Mouse (Mus musculus): ENCODE data around the gene Ranbp1. TPM values are rescaled to one million over a fixed set of nuclear protein-coding genes. Genes with fewer than 3 reads are reported as not detected.

Gene Ranbp1
- total and polyA plus RNA-seq, 3 experiments, result 431 to 1,262 (median 543) TPM

DNA sequence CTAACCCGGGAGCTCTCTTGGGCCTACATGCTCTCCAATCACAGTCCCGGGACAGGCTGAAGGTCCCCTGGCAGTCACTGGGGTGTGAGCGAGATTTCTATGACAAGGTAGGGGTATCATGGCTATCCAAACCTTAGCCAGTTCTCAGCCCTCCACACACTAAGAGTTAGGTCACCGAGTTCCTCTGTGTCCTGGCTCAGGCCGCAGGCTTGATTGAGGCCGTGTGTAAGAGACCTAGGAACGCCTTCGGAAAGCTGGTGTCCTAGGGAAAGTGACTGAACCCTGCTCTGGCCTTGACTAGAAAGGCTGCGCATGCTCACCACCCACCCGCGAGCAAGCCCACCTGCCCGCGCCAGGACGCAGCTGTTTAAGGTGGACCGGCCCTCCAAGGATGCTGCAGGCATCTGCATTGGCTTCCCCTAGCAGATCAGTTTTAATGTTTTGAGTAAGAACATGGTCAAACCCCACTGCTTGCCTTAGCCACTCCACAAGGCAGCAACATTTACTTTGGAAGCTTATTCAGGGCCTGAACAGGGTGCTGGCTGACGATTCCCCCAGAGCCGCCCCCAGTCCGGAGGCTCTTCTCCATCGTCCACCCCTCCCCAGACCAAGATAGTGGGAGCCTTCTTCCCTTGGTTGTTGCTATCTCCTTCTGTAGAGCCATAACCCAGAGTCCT, 13.0 kb downstream of the Ranbp1 start:
- Histone ChIP-seq H3K4me3 (ENCODE audit: low read depth, low read length) (peak overlapping the region; percentile 66; the same call in 1 of the 2 replicates), H3K36me3 (replicated peaks) (peaks cover 51% of the 10 kb centered on the region), H3K9me3 (replicated peaks) (no peaks in the 10 kb centered on the region), H3K4me1 (ENCODE audit: insufficient read depth, low read depth, low read length) (peaks cover 25% of the 10 kb centered on the region), H3K27me3 (ENCODE audit: insufficient read depth, low read length) (peaks cover 45% of the 10 kb centered on the region)
- TF ChIP-seq GATA2 (IDR thresholded peaks at IDR 0.05; ENCODE audit: borderline replicate concordance, low read depth, low read length), result no peak
- no peak for TF ChIP-seq GATA1 (IDR thresholded peaks at IDR 0.05; ENCODE audit: borderline replicate concordance, low read length)
- no peak for TF ChIP-seq TAL1 (conservative IDR thresholded peaks at IDR 0.05; ENCODE audit: low read depth, low read length)
- TF ChIP-seq CTCF (IDR thresholded peaks at IDR 0.05; ENCODE audit: low read depth, low read length), result no peak
- no peak for TF ChIP-seq POLR2AphosphoS5 (IDR thresholded peaks at IDR 0.05; ENCODE audit: insufficient replicate concordance, low read depth, low read length)
- DNase-seq (ENCODE audit: low spot score) (no peak), ATAC-seq (ENCODE audit: extremely low read depth, insufficient number of reproducible peaks, low FRiP score, poor library complexity, severe bottlenecking) (no peak)

DNA sequence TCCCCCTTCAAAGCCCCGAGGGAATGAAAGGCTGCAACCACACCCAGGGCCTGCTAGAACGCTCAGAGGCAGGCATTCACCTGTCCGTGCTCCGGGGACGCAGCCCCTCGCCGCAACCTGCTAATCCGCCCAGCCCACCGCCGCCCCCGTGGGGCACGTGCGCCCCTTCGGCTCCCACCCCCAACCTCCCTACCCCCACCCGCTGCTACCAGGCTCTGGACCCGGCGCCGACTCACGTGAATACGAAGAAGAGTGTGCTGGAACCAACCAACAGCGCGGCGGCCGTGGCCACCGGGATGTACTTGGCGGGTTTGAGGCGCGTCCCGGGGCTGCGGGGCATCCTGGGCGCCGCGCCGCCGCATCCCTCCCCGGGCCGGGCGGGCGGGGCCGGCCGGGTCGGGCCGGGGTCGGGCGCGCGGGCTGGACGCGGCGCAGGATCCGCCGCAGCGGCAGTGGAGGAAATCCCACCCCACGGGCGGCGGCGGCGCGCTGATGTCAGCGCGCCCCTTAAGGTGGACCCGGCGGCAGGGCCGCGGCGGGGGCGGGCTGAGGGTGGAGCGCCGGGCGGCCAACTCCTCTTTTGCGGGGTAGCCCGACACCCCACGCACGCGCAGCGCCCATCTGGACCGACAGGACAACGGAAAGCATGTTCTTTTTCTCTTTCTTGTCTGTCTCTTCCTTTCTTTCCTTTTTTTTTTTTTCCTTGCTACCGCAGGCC, 13.7 kb downstream of the Ranbp1 start, which contains the start of gene Zdhhc8:
Gene Zdhhc8 (minus strand): TSS at position 466 of the 718 bp plus-strand sequence.
- no peaks in the 10 kb centered on the region for H3K9me3 ChIP-seq (replicated peaks)
- H3K36me3 ChIP-seq (replicated peaks), result peaks cover 44% of the 10 kb centered on the region
- peak within 1 kb of the TSS; percentile 66 for H3K4me3 ChIP-seq (ENCODE audit: low read depth, low read length)
- peaks cover 25% of the 10 kb centered on the region for H3K4me1 ChIP-seq (ENCODE audit: insufficient read depth, low read depth, low read length)
- ATAC-seq (ENCODE audit: extremely low read depth, insufficient number of reproducible peaks, low FRiP score, poor library complexity, severe bottlenecking), result no peak
- no peak for TF ChIP-seq GATA1 (IDR thresholded peaks at IDR 0.05; ENCODE audit: borderline replicate concordance, low read length)
- TF ChIP-seq CTCF (IDR thresholded peaks at IDR 0.05; ENCODE audit: low read depth, low read length), result no peak
- TF ChIP-seq TAL1 (conservative IDR thresholded peaks at IDR 0.05; ENCODE audit: low read depth, low read length), result no peak
- no peak for TF ChIP-seq POLR2AphosphoS5 (IDR thresholded peaks at IDR 0.05; ENCODE audit: insufficient replicate concordance, low read depth, low read length)
- no peak for TF ChIP-seq GATA2 (IDR thresholded peaks at IDR 0.05; ENCODE audit: borderline replicate concordance, low read depth, low read length)
- DNase-seq (ENCODE audit: low spot score), result no peak
- peaks cover 51% of the 10 kb centered on the region for H3K27me3 ChIP-seq (ENCODE audit: insufficient read depth, low read length)

DNA sequence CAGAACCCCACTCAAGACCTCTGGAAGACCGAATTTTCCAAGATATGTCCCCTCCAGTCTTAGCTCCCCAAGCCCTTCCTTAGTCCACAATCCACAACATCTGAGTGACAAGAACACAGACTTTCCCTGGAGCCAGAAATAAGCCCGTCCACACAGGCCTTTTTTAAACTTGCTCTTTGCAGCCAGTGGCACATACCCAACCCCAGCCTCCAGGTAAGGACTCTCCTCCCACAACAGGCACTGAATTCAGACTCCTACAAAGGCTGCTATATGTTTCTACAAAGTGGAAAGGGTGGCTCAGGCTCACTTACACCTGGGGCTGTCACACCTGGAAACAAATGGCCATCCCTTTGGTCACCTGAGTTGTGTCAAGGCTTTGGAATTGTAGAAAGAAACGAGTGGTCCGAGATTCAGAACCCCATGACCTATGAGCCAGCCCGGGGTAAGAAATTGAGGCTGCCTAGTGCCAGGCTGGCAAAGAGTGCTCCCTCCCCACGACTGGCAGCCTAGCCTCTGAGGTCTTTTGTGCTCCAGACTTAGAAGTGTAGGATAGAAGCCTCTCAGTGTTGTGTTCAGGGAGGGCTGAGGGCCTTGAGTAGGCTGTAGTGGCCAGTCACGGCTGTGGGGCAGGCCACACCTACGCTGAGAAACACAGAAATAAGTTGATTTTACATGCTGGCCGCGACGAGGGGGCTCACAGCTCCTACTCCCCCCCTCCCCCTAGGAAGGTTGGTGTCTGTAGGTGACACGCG, 14.4 kb downstream of the Ranbp1 start:
- H3K4me1 ChIP-seq (ENCODE audit: insufficient read depth, low read depth, low read length), result peaks cover 25% of the 10 kb centered on the region
- peaks cover 58% of the 10 kb centered on the region for H3K27me3 ChIP-seq (ENCODE audit: insufficient read depth, low read length)
- H3K9me3 ChIP-seq (replicated peaks), result no peaks in the 10 kb centered on the region
- ATAC-seq (ENCODE audit: extremely low read depth, insufficient number of reproducible peaks, low FRiP score, poor library complexity, severe bottlenecking) (no peak), DNase-seq (ENCODE audit: low spot score) (no peak)
- H3K36me3 ChIP-seq (replicated peaks), result peaks cover 38% of the 10 kb centered on the region
- TF ChIP-seq CTCF (IDR thresholded peaks at IDR 0.05; ENCODE audit: low read depth, low read length) (no peak), TAL1 (conservative IDR thresholded peaks at IDR 0.05; ENCODE audit: low read depth, low read length) (no peak), GATA2 (IDR thresholded peaks at IDR 0.05; ENCODE audit: borderline replicate concordance, low read depth, low read length) (no peak), GATA1 (IDR thresholded peaks at IDR 0.05; ENCODE audit: borderline replicate concordance, low read length) (no peak), POLR2AphosphoS5 (IDR thresholded peaks at IDR 0.05; ENCODE audit: insufficient replicate concordance, low read depth, low read length) (no peak)
- peak overlapping the region; percentile 66 for H3K4me3 ChIP-seq (ENCODE audit: low read depth, low read length)

DNA sequence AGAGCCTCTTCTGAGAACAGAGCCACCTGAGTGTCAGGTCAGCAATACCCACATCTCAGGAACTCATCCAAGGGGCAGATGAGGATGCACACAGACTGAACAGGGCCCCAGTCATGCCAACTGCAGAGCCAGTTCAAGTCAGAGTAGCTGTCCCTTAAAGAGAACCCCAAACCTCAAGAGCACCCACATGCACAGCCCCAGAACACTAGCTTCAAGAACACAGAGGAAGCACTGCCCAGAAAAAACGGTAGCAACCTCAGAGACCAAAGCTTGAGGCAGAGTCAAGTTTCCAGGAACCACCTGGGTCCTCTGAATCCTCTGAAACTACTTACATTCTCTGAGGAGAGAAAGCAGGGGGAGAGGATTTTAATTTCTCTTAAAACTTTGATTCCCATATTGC, 15.1 kb downstream of the Ranbp1 start:
- ATAC-seq (ENCODE audit: extremely low read depth, insufficient number of reproducible peaks, low FRiP score, poor library complexity, severe bottlenecking) (no peak), DNase-seq (ENCODE audit: low spot score) (no peak)
- TF ChIP-seq GATA2 (IDR thresholded peaks at IDR 0.05; ENCODE audit: borderline replicate concordance, low read depth, low read length) (no peak), GATA1 (IDR thresholded peaks at IDR 0.05; ENCODE audit: borderline replicate concordance, low read length) (no peak), POLR2AphosphoS5 (IDR thresholded peaks at IDR 0.05; ENCODE audit: insufficient replicate concordance, low read depth, low read length) (no peak), CTCF (IDR thresholded peaks at IDR 0.05; ENCODE audit: low read depth, low read length) (no peak), TAL1 (conservative IDR thresholded peaks at IDR 0.05; ENCODE audit: low read depth, low read length) (no peak)
- no peaks in the 10 kb centered on the region for H3K9me3 ChIP-seq (replicated peaks)
- no peak overlapping the region for H3K4me3 ChIP-seq (ENCODE audit: low read depth, low read length)
- H3K27me3 ChIP-seq (ENCODE audit: insufficient read depth, low read length), result peaks cover 64% of the 10 kb centered on the region
- H3K4me1 ChIP-seq (ENCODE audit: insufficient read depth, low read depth, low read length), result peaks cover 25% of the 10 kb centered on the region
- H3K36me3 ChIP-seq (replicated peaks), result peaks cover 32% of the 10 kb centered on the region

DNA sequence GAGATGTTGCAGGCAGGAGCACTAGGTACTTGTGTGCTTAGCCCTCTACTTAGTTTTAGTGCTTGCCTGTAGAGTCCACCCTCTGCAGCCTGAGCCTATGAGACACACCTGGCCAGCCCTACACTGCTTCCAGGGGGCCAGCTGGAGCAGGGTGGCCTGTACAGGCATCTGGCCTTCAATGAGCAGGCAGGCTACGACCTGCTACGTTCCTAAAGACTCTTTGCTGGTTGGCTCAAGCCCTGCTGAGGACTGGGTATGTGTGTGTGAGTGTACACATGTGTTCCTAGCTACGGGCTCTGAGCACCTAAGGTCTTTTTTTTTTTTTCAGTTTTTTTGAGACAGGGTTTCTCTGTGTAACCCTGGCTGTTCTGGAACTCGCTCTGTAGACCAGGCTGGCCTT, 17.1 kb downstream of the Ranbp1 start:
- Histone ChIP-seq H3K36me3 (replicated peaks) (peaks cover 12% of the 10 kb centered on the region), H3K9me3 (replicated peaks) (no peaks in the 10 kb centered on the region), H3K27me3 (ENCODE audit: insufficient read depth, low read length) (peaks cover 79% of the 10 kb centered on the region), H3K4me1 (ENCODE audit: insufficient read depth, low read depth, low read length) (peaks cover 15% of the 10 kb centered on the region), H3K4me3 (ENCODE audit: low read depth, low read length) (no peak overlapping the region)
- TF ChIP-seq POLR2AphosphoS5 (IDR thresholded peaks at IDR 0.05; ENCODE audit: insufficient replicate concordance, low read depth, low read length), result no peak
- TF ChIP-seq GATA2 (IDR thresholded peaks at IDR 0.05; ENCODE audit: borderline replicate concordance, low read depth, low read length), result no peak
- no peak for TF ChIP-seq CTCF (IDR thresholded peaks at IDR 0.05; ENCODE audit: low read depth, low read length)
- TF ChIP-seq TAL1 (conservative IDR thresholded peaks at IDR 0.05; ENCODE audit: low read depth, low read length), result no peak
- TF ChIP-seq GATA1 (IDR thresholded peaks at IDR 0.05; ENCODE audit: borderline replicate concordance, low read length), result no peak
- no peak for DNase-seq (ENCODE audit: low spot score)
- ATAC-seq (ENCODE audit: extremely low read depth, insufficient number of reproducible peaks, low FRiP score, poor library complexity, severe bottlenecking), result no peak

All from G1E (cell line).